Mouse (Mus musculus) embryonic facial prominence, embryonic 10.5 days (tissue): Measurements from ENCODE around the gene Olfr313. TPM values are rescaled to one million over a fixed set of nuclear protein-coding genes. Genes with fewer than 3 reads are reported as not detected.
A peak's percentile ranks its signal among the peaks of the same experiment; 100 is the strongest.
"Not testable (repeated sequence)": the region's sequence is repeated elsewhere in the genome, so short reads cannot be mapped to it uniquely, and the experiment has no call there.

Source experiments
- DNase-seq: peaks from one replicate; pipeline ENCODE4 v3.0.0-alpha.2; 2017; ENCODE audit warnings: low spot score
- H3K27ac ChIP-seq: fragments of 300-500 bp; sonication (generic); replicated peaks from 2 replicates; pipeline ENCODE4 v1.5.1; 2016; ENCODE audit warnings: mild to moderate bottlenecking
- H3K27me3 ChIP-seq: fragments of 300-500 bp; sonication (generic); replicated peaks from 2 replicates; pipeline ENCODE4 v1.6.1; 2016; ENCODE audit warnings: low read depth, mild to moderate bottlenecking; ENCODE audit not compliant: poor library complexity, severe bottlenecking
- H3K36me3 ChIP-seq: fragments of 300-500 bp; sonication (generic); replicated peaks from 2 replicates; pipeline ENCODE4 v1.6.1; 2016; ENCODE audit warnings: mild to moderate bottlenecking, moderate library complexity
- H3K4me1 ChIP-seq: fragments of 300-500 bp; sonication (generic); 2 replicates; pipeline ENCODE4 v1.6.1; 2016
- H3K4me3 ChIP-seq: fragments of 300-500 bp; sonication (generic); 2 replicates; pipeline ENCODE4 v1.5.1; 2016; ENCODE audit warnings: mild to moderate bottlenecking, moderate library complexity
- H3K9me3 ChIP-seq: fragments of 300-500 bp; sonication (generic); 2 replicates; pipeline ENCODE4 v1.6.1; 2016; ENCODE audit warnings: mild to moderate bottlenecking
- WGBS: fragments of 180-500 bp; shearing (Covaris S2); methylation state at CpG from one replicate; pipeline ENCODE4 v1.1.7; 2016; 5-methylcytosine and 5-hydroxymethylcytosine counted together
- polyA plus RNA-seq: library from polyadenylated mRNA; unstranded; fragments of >200 nt; fragmentation: Nextera tagmentation; extraction: Ambion mirVana; gene quantifications from 2 replicates; pipeline ENCODE4 v1.2.1, GENCODE M21; 2016

Gene Olfr313
- polyA plus RNA-seq, 1 experiment from 2014 or later = not detected

DNA sequence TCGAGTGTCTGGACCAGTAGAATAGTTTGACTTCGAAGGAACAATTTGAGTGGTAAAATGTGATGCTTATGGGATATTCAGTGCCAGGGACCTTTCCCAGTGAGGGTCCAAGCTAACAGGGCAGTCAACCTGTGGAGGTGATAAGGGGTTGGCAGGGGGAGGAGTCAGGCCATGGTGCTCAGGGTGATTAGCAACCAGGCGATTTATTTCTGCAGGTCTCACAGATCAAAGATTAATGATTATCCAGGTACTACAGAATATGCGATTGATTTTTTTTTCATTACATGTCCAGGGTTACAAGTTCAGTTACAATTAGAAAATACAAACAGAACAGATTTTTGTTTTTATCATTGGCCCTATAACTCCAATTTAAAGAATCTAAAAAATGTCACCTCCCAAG lies 10.9 kb upstream of the Olfr313 start:
- no peak for DNase-seq
- WGBS = 80% methylated on average over 4 of the region's 4 CpGs
- Histone ChIP-seq H3K36me3 (no peaks in the 10 kb centered on the region), H3K9me3 (no peaks in the 10 kb centered on the region), H3K27ac (no peak overlapping the region), H3K27me3 (no peaks in the 10 kb centered on the region), H3K4me3 (no peak overlapping the region), H3K4me1 (peaks cover 15% of the 10 kb centered on the region)

DNA sequence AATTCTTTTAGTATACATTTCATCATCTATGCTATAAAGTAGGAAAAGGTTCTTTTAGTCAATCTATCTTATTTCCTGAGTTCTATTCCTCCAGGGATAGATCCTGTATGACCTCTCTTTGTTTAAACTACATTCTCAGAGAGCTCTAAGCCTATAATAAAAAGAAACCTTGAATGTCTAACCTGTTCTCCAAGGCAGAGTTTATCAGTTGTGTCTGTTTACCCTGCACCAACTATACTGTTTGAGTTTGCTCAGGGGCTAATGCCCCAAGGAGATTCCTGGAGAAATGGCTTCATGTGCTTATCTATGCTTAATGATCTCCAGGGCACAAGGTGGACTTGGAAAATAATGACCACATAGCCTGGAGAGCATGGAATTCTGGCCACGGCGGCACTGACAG lies 10.4 kb upstream of the Olfr313 start:
- WGBS = 81% methylated on average over 2 of the region's 2 CpGs
- Histone ChIP-seq H3K27me3 (no peaks in the 10 kb centered on the region), H3K4me1 (peaks cover 15% of the 10 kb centered on the region), H3K9me3 (no peaks in the 10 kb centered on the region), H3K36me3 (no peaks in the 10 kb centered on the region), H3K4me3 (no peak overlapping the region), H3K27ac (no peak overlapping the region)
- DNase-seq = no peak

DNA sequence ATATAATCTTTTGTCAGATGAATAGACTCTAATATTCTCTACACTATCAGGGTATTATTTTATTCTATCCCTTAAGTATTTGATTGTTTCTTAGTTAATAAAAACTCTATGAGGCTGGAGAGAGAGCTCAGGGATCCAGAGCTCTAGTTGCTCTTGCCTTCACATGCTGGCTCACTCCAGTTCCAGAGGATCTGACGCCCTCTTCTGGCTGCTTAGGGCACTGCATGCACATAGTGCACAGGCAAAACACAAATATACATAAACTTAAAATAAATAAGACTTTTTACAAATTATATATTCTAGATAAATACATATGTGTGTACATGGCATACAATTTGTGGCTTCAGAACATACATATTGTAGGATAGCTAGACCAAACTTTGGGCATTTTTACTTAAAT lies 2.8 kb upstream of the Olfr313 start:
- Histone ChIP-seq H3K4me1 (no peaks in the 10 kb centered on the region), H3K27ac (no peak overlapping the region), H3K9me3 (no peaks in the 10 kb centered on the region), H3K36me3 (no peaks in the 10 kb centered on the region), H3K4me3 (no peak overlapping the region), H3K27me3 (no peaks in the 10 kb centered on the region)
- DNase-seq = no peak
- WGBS = 0% methylated on average over 1 of the region's 1 CpGs

- no peak for DNase-seq
- Histone ChIP-seq H3K27ac (no peak overlapping the region), H3K9me3 (no peaks in the 10 kb centered on the region), H3K4me3 (no peak overlapping the region), H3K36me3 (no peaks in the 10 kb centered on the region), H3K4me1 (no peaks in the 10 kb centered on the region), H3K27me3 (no peaks in the 10 kb centered on the region)
- 85% methylated on average over 1 of the region's 1 CpGs for whole genome bisulfite sequencing
Measured at GRCm38 (mm10) chr11:58815676-58816075, 876 bp downstream of the Olfr313 start.

GRCm38 (mm10) chr11:58828937-58829336 lies 14.1 kb downstream of the Olfr313 start, which contains the start of gene Olfr312:
Gene Olfr312 (plus strand): TSS chr11:58829237.
- not testable (repeated sequence) for H3K27ac ChIP-seq, H3K4me3 ChIP-seq, DNase-seq

DNA sequence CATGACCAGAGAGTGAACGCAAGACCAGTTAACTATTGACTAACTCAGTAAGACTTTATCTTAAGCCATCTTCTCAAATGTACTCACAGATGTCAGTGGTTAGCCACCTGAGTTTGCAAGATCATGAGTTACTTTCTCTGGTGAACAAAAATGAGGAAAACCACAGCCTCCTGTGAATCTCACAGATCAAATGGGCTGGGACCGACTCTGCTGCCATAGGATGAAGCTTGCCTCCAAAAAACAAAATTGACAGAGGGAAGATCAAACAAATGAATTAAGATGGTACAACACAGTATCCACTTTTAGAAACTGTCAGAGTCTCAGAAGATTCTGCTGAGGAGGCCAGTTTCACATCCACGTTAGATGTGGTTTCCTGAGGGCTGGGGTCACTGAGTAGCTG lies 15.0 kb downstream of the Olfr313 start:
- no peak overlapping the region for H3K4me3 ChIP-seq
- H3K9me3 ChIP-seq = no peaks in the 10 kb centered on the region
- H3K27ac ChIP-seq = no peak overlapping the region
- H3K4me1 ChIP-seq = no peaks in the 10 kb centered on the region
- no peak for DNase-seq
- WGBS = 83% methylated on average over 3 of the region's 3 CpGs
- H3K27me3 ChIP-seq = no peaks in the 10 kb centered on the region
- H3K36me3 ChIP-seq = no peaks in the 10 kb centered on the region

More at GRCm38 (mm10) chr11:58828937-58829336, 14.1 kb downstream of the Olfr313 start, which contains the start of gene Olfr312:
- H3K4me1 ChIP-seq, H3K27me3 ChIP-seq, H3K36me3 ChIP-seq, H3K9me3 ChIP-seq: not testable (repeated sequence)

DNA sequence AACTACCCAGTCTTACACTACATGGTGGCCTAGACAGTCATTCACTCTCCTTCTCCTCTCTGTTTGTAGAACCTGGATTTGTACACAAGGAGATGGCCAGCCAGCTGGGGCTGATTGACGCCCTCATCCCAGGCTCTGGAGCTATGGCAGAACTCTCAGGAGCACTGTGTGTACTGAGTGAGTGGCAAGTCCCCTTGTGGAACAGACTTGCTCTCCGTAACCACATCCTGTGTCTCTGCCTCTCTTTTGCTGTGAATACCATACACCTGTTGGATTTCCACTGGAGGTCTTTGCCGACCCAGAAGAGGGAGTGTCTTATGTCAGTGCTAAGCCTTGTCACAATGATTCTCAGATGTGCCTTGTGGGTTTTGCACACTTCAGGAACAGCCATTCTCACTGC lies 17.7 kb downstream of the Olfr313 start:
- not testable (repeated sequence) for H3K4me3 ChIP-seq, H3K9me3 ChIP-seq, H3K36me3 ChIP-seq, DNase-seq, H3K27me3 ChIP-seq, H3K4me1 ChIP-seq, H3K27ac ChIP-seq
- 79% methylated on average over 3 of the region's 3 CpGs for WGBS

DNA sequence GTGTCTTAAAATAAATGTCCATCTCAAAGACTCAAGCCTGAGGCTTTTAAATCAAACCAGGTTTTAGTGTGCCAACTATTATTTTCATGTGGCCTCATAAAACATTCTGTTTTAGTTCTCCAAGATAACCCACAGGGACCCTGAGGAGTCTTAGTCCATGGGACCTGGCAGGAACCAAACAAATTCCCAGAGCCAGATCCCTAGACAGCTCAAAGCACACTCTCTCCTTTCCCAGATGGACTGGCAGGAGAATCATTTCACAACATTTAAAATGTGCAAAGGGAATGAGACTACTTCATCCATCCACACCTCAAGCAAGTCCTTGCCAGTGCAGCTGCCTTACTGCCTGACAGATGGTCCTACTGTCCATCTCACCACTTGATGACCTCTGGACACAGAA lies 24.2 kb downstream of the Olfr313 start, which contains the start of gene Olfr311:
Gene Olfr311 (plus strand): TSS at position 301 of the 400 bp plus-strand sequence.
- DNase-seq, H3K36me3 ChIP-seq, H3K4me1 ChIP-seq, H3K27me3 ChIP-seq, H3K9me3 ChIP-seq, H3K4me3 ChIP-seq, H3K27ac ChIP-seq: not testable (repeated sequence)

DNA sequence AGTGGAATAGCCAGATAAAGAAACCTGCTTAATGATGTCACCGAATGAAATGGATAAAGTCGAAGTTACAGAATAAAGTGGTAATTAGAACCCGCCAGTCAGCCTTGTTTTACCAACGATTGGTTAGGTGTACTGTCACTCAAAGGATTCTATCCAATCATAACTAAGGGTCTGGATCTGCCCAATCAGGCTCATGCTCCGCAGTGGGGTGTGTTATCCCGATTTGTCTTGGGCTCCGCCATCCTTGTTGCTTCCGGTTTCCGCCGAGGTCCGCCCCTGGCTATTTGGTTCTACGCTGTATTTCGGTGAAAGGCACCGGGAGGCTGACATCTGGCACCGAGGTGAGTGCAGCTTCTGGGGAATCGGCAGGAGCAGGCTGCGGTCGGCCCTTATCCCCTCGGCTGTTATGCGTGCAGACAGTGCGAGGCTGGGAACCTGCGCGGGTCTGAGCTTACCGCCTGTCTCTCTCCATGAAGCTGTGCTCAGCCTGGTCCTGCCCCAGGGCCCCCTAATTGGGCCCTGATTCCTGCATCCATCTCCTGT lies 32.2 kb downstream of the Olfr313 start, which contains the start of gene Gm12258:
Gene Gm12258 (plus strand): TSS at position 240 of the 543 bp plus-strand sequence.
- Histone ChIP-seq H3K4me3 (peak within 1 kb of the TSS; percentile 79), H3K27me3 (no peaks in the 10 kb centered on the region), H3K9me3 (no peaks in the 10 kb centered on the region), H3K27ac (peak within 1 kb of the TSS; percentile 84), H3K36me3 (peaks cover 33% of the 10 kb centered on the region), H3K4me1 (peaks cover 9% of the 10 kb centered on the region)
- under 1% methylated on average over 24 of the region's 24 CpGs for WGBS
- DNase-seq = peak; percentile 89

GRCm38 (mm10) chr11:58847636-58848035 lies 32.8 kb downstream of the Olfr313 start:
- Histone ChIP-seq H3K4me3 (peak overlapping the region; percentile 79), H3K36me3 (peaks cover 39% of the 10 kb centered on the region), H3K27ac (peak overlapping the region; percentile 84), H3K4me1 (peaks cover 9% of the 10 kb centered on the region), H3K27me3 (no peaks in the 10 kb centered on the region), H3K9me3 (no peaks in the 10 kb centered on the region)
- no peak for DNase-seq
- WGBS = 52% methylated on average over 9 of the region's 9 CpGs

DNA sequence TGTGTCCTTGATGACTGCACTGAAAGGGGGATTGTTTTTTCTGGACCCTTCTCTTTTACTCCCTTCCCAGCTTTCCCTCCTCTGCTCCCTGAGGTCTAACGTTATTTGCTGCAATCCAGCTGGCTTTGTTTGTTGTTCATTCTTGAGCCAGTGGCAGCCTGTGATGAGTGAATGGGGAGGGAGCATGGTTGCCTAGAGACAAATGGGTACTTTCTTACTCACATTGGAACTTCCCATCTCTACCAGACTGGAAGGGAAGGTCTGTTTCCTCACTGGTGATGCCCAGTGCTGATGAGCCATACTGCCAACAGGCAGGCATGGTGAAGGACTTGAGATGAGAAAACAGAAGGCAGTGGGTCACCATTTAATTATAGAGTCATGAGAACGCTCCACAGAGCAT lies 34.9 kb downstream of the Olfr313 start:
- H3K27ac ChIP-seq = no peak overlapping the region
- no peak overlapping the region for H3K4me3 ChIP-seq
- H3K9me3 ChIP-seq = no peaks in the 10 kb centered on the region
- H3K36me3 ChIP-seq = peaks cover 47% of the 10 kb centered on the region
- no peak for DNase-seq
- H3K4me1 ChIP-seq = peaks cover 9% of the 10 kb centered on the region
- H3K27me3 ChIP-seq = no peaks in the 10 kb centered on the region
- WGBS = 75% methylated on average over 2 of the region's 2 CpGs

DNA sequence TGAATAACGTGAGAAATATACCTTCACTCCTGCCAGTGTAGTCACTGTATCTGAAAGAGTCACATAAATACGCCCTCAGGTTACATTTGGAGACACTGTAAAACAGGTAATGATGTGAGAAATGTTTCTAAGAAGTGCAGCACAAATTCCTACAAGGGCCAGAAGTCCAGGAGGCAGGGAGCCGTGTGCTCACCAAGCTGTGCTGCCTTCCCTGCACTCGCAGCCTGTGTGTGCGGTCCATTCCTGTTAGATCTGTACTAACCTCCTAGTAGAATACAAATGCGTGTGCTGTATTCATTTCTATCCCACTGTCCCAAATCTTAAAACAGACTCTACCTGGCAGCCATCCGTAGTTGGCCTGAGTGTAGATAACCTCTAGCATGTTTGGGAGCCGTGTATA lies 45.9 kb downstream of the Olfr313 start:
- Histone ChIP-seq H3K36me3 (peaks cover 54% of the 10 kb centered on the region), H3K27me3 (no peaks in the 10 kb centered on the region), H3K4me3 (no peak overlapping the region), H3K27ac (no peak overlapping the region), H3K9me3 (peaks cover 25% of the 10 kb centered on the region), H3K4me1 (no peaks in the 10 kb centered on the region)
- no peak for DNase-seq
- 94% methylated on average over 8 of the region's 8 CpGs for WGBS

DNA sequence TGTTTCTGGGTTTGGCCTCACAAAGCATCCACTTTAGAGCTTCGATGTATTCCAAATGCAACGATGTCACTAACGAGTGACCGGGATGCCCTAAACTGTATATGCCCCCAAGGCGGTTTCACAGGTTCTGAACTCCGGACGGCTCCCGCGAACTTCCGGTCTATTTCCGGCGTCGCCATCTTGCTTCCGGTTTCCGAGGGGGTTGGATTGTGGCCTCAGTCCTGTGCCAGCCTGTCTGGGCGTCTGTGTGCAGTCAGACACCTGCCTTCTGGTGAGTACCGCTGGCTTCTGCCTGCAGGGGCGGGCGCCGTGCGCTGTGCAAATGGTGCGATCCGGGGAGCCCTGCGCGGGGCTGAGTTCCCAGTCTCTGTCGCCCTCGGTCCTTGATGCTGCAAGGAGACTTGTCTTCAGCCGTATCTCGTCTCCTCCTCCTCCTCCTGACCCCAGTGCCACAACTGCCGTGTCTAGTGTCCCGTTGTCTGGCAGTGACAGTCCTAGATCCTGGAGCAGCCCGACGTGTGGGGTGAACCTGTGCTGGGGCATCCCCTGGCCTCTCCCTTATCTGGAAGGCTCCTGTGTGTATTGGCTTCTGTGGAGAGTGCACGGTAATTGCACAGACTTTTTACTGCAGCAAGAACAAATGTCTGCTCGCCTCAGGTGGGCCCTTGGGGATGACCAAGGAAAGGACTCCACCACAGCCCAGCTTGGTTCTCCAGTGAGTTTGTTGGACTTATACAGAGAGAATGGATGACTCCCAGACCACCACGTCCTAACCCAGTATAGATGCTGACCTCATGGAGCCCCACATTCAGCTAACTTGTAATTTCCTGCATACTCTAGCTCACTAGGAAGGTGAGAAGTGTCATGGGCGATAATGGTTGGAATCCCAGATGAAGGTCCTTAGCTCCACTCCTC lies 52.5 kb downstream of the Olfr313 start, which contains the start of gene 2810021J22Rik:
Gene 2810021J22Rik (plus strand): TSS at position 178 of the 915 bp plus-strand sequence.
- DNase-seq = peak; percentile 88
- H3K4me1 ChIP-seq = peaks cover 13% of the 10 kb centered on the region
- no peaks in the 10 kb centered on the region for H3K9me3 ChIP-seq
- H3K27me3 ChIP-seq = no peaks in the 10 kb centered on the region
- peaks cover 32% of the 10 kb centered on the region for H3K36me3 ChIP-seq
- H3K4me3 ChIP-seq = peak within 1 kb of the TSS; percentile 72
- peak within 1 kb of the TSS; percentile 87 for H3K27ac ChIP-seq
- 5% methylated on average over 37 of the region's 37 CpGs for WGBS
